18 mouse cellular contexts compared by ENCODE assay signal in genomic region chr12:118706626-118707025, GRCm38 (mm10).
DNase-seq lines count a peak whose midpoint lies in the region; ATAC-seq lines count a peak whose summit lies in the region.
"Had no signal": no experiment of that assay in that cellular context is flagged by ENCODE, and none has a peak within 500 bp of the region (broad histone marks: within the 10 kb centered on the region; RNA-seq: fewer than 3 reads in every experiment).

No protein-coding gene starts in this region.

- intact Hi-C loops in left cerebral cortex, postnatal 4 days (cut with DNase I) = no loop called here

- DNase-seq in frontal cortex, postnatal 25 days (ENCODE audit: low spot score in 2 of 2) = no peak
- peak; percentile 37 to 46 for DNase-seq in left cerebral cortex, adult 18-20 months (ENCODE audit: low spot score in 2 of 2)
- no peak for DNase-seq in left cerebral cortex, postnatal 4 days
- peak; percentile 42 for DNase-seq in layer of hippocampus, adult 9-11 months
- peak; percentile 6 to 56 for DNase-seq in right cerebral cortex, postnatal 36 days (ENCODE audit: low spot score in 2 of 2)
- DNase-seq in thymus, postnatal 4 days = no peak
- DNase-seq in lung, postnatal 25 days (ENCODE audit: low spot score) = no peak
- DNase-seq: adrenal gland, postnatal 14 days; cerebellum, adult 9-11 months; gastrocnemius, adult 2 months; heart, postnatal 36 days; kidney, adult 11 months; kidney, postnatal 36 days; liver, postnatal 0 days; thymus, adult 18-20 months had no signal

- peak; percentile 100 for ATAC-seq in frontal cortex, adult (ENCODE audit: low TSS enrichment)
- ATAC-seq: forebrain, embryonic 14.5 days; liver, postnatal 0 days; lung, postnatal 0 days had no signal

Comparison
In these comparisons a context has a peak if more than half of its experiments do, and no peak if none do; other contexts are left out.
1. DNase-seq: peak in left cerebral cortex, adult 18-20 months (2 of 2), layer of hippocampus, adult 9-11 months (single experiment) and right cerebral cortex, postnatal 36 days (2 of 2); none in frontal cortex, postnatal 25 days (0 of 2), left cerebral cortex, postnatal 4 days (single experiment), thymus, postnatal 4 days (single experiment) and lung, postnatal 25 days (single experiment).